Mouse (Mus musculus): Measurements from ENCODE around the gene Slc28a1. TPM values are rescaled to one million over a fixed set of nuclear protein-coding genes. Genes with fewer than 3 reads are reported as not detected.

Gene Slc28a1
- polyA plus RNA-seq, 1 experiment: 0.17 TPM

DNA sequence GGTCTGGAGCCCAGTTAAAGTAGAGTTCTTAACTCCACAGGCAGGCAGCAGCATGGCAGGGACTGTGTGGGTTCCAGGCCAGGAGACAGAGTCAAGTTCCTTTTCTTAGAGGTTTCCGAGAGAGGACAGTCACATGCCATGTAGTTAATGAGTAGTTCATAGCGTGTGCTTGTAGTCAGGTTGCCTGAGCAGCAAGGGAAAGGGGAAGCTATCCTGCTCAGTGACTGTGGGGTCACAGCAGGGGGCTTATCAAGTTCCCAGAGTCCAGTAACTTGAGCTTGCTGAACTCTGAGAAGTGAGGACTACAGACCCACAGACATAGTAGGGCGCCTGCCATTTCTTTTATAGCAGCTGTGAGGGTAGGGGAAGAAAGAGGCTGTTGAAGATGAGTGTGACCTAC lies 6.5 kb downstream of the Slc28a1 start:
- Histone ChIP-seq H3K4me1 (ENCODE audit: control insufficient read depth, insufficient read depth, low read length) (no peaks in the 10 kb centered on the region), H3K4me3 (replicated peaks; ENCODE audit: extremely low read depth, low read depth, low read length) (no peak overlapping the region)
- TF ChIP-seq POLR2A (IDR thresholded peaks at IDR 0.05; ENCODE audit: borderline replicate concordance, extremely low read depth, low read depth, low read length) (no peak), CTCF (IDR thresholded peaks at IDR 0.05; ENCODE audit: insufficient read depth, low read length) (no peak)
- no peak for DNase-seq
- WGBS: 71% methylated on average over 3 of the region's 3 CpGs

DNA sequence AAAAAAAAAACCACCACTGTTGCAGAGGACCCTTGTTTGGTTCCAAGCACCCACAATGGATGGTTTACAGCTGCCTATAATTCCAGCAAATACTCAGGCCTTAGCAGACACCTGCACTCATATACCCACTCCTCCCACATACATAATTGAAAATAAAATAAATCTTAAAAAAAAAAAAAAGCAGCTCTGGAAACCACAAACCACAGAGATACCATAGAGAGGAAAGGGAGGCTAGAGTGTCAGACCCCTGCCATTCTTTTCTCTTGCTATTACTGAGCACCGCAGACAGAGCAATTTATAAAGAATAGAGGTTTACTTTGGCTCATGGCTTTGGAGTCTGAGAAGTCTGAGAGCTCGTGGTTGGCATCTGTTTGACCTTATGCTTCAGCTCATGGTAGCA lies 8.2 kb downstream of the Slc28a1 start:
- no peak for TF ChIP-seq POLR2A (IDR thresholded peaks at IDR 0.05; ENCODE audit: borderline replicate concordance, extremely low read depth, low read depth, low read length)
- TF ChIP-seq CTCF (IDR thresholded peaks at IDR 0.05; ENCODE audit: insufficient read depth, low read length): no peak
- Histone ChIP-seq H3K4me3 (replicated peaks; ENCODE audit: extremely low read depth, low read depth, low read length) (no peak overlapping the region), H3K4me1 (ENCODE audit: control insufficient read depth, insufficient read depth, low read length) (no peaks in the 10 kb centered on the region)
- no peak for DNase-seq
- WGBS: 56% methylated on average over 2 of the region's 2 CpGs

DNA sequence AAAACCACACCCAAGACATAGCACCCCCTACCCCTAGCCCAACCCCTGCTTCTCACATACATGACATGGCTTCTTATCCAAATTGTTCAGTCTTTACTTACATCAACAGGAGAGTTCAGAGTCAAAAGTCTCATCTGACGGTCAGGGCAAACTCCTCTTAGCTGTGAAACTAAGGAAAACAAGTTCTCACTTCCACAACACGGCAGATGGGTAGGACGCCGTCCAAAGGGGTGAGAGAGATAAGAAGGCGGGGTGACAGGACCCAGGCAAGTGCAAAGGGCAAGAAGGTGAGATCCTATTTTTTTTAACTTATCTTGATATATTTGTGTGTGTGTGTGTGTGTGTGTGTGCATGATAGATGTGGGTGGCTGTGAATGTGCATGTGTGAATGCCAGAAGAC lies 9.0 kb downstream of the Slc28a1 start:
- TF ChIP-seq POLR2A (IDR thresholded peaks at IDR 0.05; ENCODE audit: borderline replicate concordance, extremely low read depth, low read depth, low read length) (no peak), CTCF (IDR thresholded peaks at IDR 0.05; ENCODE audit: insufficient read depth, low read length) (no peak)
- WGBS: 81% methylated on average over 5 of the region's 5 CpGs
- no peak overlapping the region for H3K4me3 ChIP-seq (replicated peaks; ENCODE audit: extremely low read depth, low read depth, low read length)
- no peaks in the 10 kb centered on the region for H3K4me1 ChIP-seq (ENCODE audit: control insufficient read depth, insufficient read depth, low read length)
- no peak for DNase-seq

- Histone ChIP-seq H3K4me1 (ENCODE audit: control insufficient read depth, insufficient read depth, low read length) (no peaks in the 10 kb centered on the region), H3K4me3 (replicated peaks; ENCODE audit: extremely low read depth, low read depth, low read length) (no peak overlapping the region)
- 58% methylated on average over 8 of the region's 8 CpGs for WGBS
- DNase-seq: no peak
- TF ChIP-seq CTCF (IDR thresholded peaks at IDR 0.05; ENCODE audit: insufficient read depth, low read length): no peak
- TF ChIP-seq POLR2A (IDR thresholded peaks at IDR 0.05; ENCODE audit: borderline replicate concordance, extremely low read depth, low read depth, low read length): no peak
These were observed 10.2 kb downstream of the Slc28a1 start for GRCm38 (mm10) chr7:81124773-81125172.

DNA sequence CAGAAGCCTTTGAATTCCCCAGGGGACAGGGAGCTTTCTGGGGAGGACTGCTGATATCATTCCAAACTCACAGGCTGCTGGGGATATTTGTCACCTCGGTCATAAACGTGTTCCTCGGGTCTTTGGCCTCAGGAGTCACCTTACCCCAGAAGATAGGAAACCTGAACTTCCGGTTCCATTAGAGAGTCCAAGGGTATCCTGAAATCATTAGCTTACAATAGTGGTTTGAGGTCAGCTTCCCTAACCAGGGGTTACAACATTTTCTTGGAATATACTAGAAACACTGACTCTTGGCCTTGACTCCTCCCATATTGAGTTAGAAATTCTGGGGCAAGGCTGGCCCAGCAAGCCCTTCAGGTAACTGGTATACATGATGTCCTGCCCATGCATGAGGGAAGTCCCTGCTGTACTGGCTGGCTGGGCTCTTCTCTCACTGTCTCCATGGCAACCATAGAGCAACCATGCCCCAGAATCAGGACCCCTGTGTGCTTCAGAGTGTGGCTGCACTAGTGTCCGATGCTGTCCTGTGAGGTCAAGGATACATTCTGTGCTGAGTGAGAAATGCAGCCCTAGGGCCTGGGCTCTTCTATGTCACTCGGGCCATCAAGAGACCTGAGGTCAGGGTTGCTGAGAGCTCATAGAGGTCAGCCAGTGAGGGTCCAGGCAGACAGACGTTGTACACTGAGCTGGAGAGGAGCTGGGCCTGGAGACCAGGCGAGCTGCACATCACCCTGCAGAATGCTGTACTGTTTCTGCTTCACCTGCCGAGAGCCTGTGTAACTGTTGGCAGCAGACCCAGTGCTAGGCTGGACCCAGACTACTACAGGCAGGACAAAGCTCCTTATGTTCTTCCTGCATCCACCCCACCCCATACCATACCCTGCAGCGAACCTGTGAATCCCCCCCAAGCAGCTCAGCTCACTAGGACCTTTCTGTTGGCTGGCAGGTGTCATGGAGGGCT lies 10.9 kb downstream of the Slc28a1 start:
- H3K4me3 ChIP-seq (replicated peaks; ENCODE audit: extremely low read depth, low read depth, low read length): no peak overlapping the region
- WGBS: 60% methylated on average over 10 of the region's 10 CpGs
- no peak for DNase-seq
- no peaks in the 10 kb centered on the region for H3K4me1 ChIP-seq (ENCODE audit: control insufficient read depth, insufficient read depth, low read length)
- TF ChIP-seq POLR2A (IDR thresholded peaks at IDR 0.05; ENCODE audit: borderline replicate concordance, extremely low read depth, low read depth, low read length): no peak
- TF ChIP-seq CTCF (IDR thresholded peaks at IDR 0.05; ENCODE audit: insufficient read depth, low read length): no peak

- no peaks in the 10 kb centered on the region for H3K4me1 ChIP-seq (ENCODE audit: control insufficient read depth, insufficient read depth, low read length)
- WGBS: 57% methylated on average over 7 of the region's 7 CpGs
- DNase-seq: no peak
- H3K4me3 ChIP-seq (replicated peaks; ENCODE audit: extremely low read depth, low read depth, low read length): no peak overlapping the region
- TF ChIP-seq POLR2A (IDR thresholded peaks at IDR 0.05; ENCODE audit: borderline replicate concordance, extremely low read depth, low read depth, low read length) (no peak), CTCF (IDR thresholded peaks at IDR 0.05; ENCODE audit: insufficient read depth, low read length) (no peak)
These were observed 17.3 kb downstream of the Slc28a1 start for GRCm38 (mm10) chr7:81131864-81132263.

- TF ChIP-seq POLR2A (IDR thresholded peaks at IDR 0.05; ENCODE audit: borderline replicate concordance, extremely low read depth, low read depth, low read length) (no peak), CTCF (IDR thresholded peaks at IDR 0.05; ENCODE audit: insufficient read depth, low read length) (no peak)
- WGBS: 40% methylated on average over 2 of the region's 2 CpGs
These were observed 18.3 kb downstream of the Slc28a1 start for GRCm38 (mm10) chr7:81132851-81133279.

GRCm38 (mm10) chr7:81133416-81133815 lies 18.8 kb downstream of the Slc28a1 start:
- Histone ChIP-seq H3K4me1 (ENCODE audit: control insufficient read depth, insufficient read depth, low read length) (no peaks in the 10 kb centered on the region), H3K4me3 (replicated peaks; ENCODE audit: extremely low read depth, low read depth, low read length) (no peak overlapping the region)
- no peak for DNase-seq
- TF ChIP-seq CTCF (IDR thresholded peaks at IDR 0.05; ENCODE audit: insufficient read depth, low read length) (no peak), POLR2A (IDR thresholded peaks at IDR 0.05; ENCODE audit: borderline replicate concordance, extremely low read depth, low read depth, low read length) (no peak)
- 63% methylated on average over 6 of the region's 6 CpGs for WGBS

More at GRCm38 (mm10) chr7:81132851-81133279, 18.3 kb downstream of the Slc28a1 start:
- no peaks in the 10 kb centered on the region for H3K4me1 ChIP-seq (ENCODE audit: control insufficient read depth, insufficient read depth, low read length)
- DNase-seq: no peak
- H3K4me3 ChIP-seq (replicated peaks; ENCODE audit: extremely low read depth, low read depth, low read length): no peak overlapping the region

- 69% methylated on average over 2 of the region's 2 CpGs for WGBS
These were observed 19.3 kb downstream of the Slc28a1 start for GRCm38 (mm10) chr7:81133941-81134340.

GRCm38 (mm10) chr7:81134614-81135067 lies 20.0 kb downstream of the Slc28a1 start:
- H3K4me3 ChIP-seq (replicated peaks; ENCODE audit: extremely low read depth, low read depth, low read length): peak overlapping the region; percentile 2
- peak; percentile 31 for DNase-seq
- H3K4me1 ChIP-seq (ENCODE audit: control insufficient read depth, insufficient read depth, low read length): no peaks in the 10 kb centered on the region
- TF ChIP-seq CTCF (IDR thresholded peaks at IDR 0.05; ENCODE audit: insufficient read depth, low read length) (peak; percentile 28; the same call in 1 of the 2 replicates), POLR2A (IDR thresholded peaks at IDR 0.05; ENCODE audit: borderline replicate concordance, extremely low read depth, low read depth, low read length) (no peak)
- WGBS: 10% methylated on average over 9 of the region's 9 CpGs

More at GRCm38 (mm10) chr7:81133941-81134340, 19.3 kb downstream of the Slc28a1 start:
- Histone ChIP-seq H3K4me3 (replicated peaks; ENCODE audit: extremely low read depth, low read depth, low read length) (no peak overlapping the region), H3K4me1 (ENCODE audit: control insufficient read depth, insufficient read depth, low read length) (no peaks in the 10 kb centered on the region)
- TF ChIP-seq POLR2A (IDR thresholded peaks at IDR 0.05; ENCODE audit: borderline replicate concordance, extremely low read depth, low read depth, low read length) (no peak), CTCF (IDR thresholded peaks at IDR 0.05; ENCODE audit: insufficient read depth, low read length) (no peak)
- DNase-seq: no peak
